Mouse (Mus musculus) Patski (cell line): ENCODE results near the gene Hoxa6. TPM values are rescaled to one million over a fixed set of nuclear protein-coding genes. Genes with fewer than 3 reads are reported as not detected.

Experiments
- ATAC-seq: fragments of 100-300 bp; one replicate; pipeline ENCODE4 v1.8.0; 2021
- CTCF ChIA-PET: fragments of 350-600 bp; sonication (Branson Sonifier 250); formaldehyde crosslinking; loops from one replicate; lab custom pipeline; 2022; ENCODE audit warnings: inconsistent platforms; lab: Charles Lee
- POLR2A ChIA-PET: fragments of 350-600 bp; sonication (Branson Sonifier 250); formaldehyde crosslinking; loops from one replicate; lab custom pipeline; 2022; ENCODE audit warnings: antibody characterized with exemption, inconsistent platforms; lab: Charles Lee
- DNase-seq: peaks from one replicate; pipeline ENCODE4 v3.0.0-alpha.2; 2011; ENCODE audit warnings: low read depth, low spot score
- H3K27me3 ChIP-seq: fragments of 371-371 bp; one replicate; pipeline ENCODE4 v1.5.1; 2021
- CTCF ChIP-seq: fragments of 100-300 bp; IDR thresholded peaks from one replicate; pipeline ENCODE4 v1.5.1; 2021
- in situ Hi-C: fragments of 300-500 bp; cut with MboI; formaldehyde crosslinking; loops from 3 replicates; pipeline ENCODE4 v1.11.1; 2018; ENCODE audit warnings: low pct_unique_long_range_greater_than_20kb, mixed read lengths
- polyA plus RNA-seq: library from polyadenylated mRNA; unstranded; gene quantifications from one replicate; pipeline ENCODE4 v1.2.3, GENCODE M21; 2021

The Hoxa6 gene
- polyA plus RNA-seq, 1 experiment from 2014 or later, result 13.5 TPM

GRCm38 (mm10) chr6:52180213-52180710 is 28.3 kb downstream of the Hoxa6 start:
- ATAC-seq (no peak), DNase-seq (no peak)
- in situ Hi-C loops, result no loop called here
- H3K27me3 ChIP-seq, result no peaks in the 10 kb centered on the region
- CTCF ChIA-PET, result interaction anchor here (0.7 to 1.6 kb wide), 3 partner anchors 20 to 30 kb away, joined by 3 to 4 read pairs (median 3); no protein-coding TSS in a partner anchor
- POLR2A ChIA-PET, result interaction anchor here (1.4 to 16.4 kb wide), 3 partner anchors 12 to 179 kb away, joined by 6 to 378 read pairs (median 6); partner anchors contain the start of genes Gm28308, Hoxa10, Hoxa3 and Hoxa4
- TF ChIP-seq CTCF, result no peak

GRCm38 (mm10) chr6:52179690-52180089 is 28.8 kb downstream of the Hoxa6 start:
- ChIA-PET POLR2A (interaction anchor here (1.4 to 16.4 kb wide), 3 partner anchors 12 to 179 kb away, joined by 6 to 378 read pairs (median 6); partner anchors contain the start of genes Gm28308, Hoxa10, Hoxa3 and Hoxa4), CTCF (interaction anchor here (0.7 to 2.1 kb wide), 6 partner anchors 11 to 179 kb away, joined by 3 to 5 read pairs (median 3); partner anchors contain the start of gene Hoxa7)
- ATAC-seq, result no peak
- TF ChIP-seq CTCF, result no peak
- DNase-seq, result no peak
- no peaks in the 10 kb centered on the region for H3K27me3 ChIP-seq
- in situ Hi-C loops, result loop anchor here (10.0 kb wide), 1 partner anchor 45 kb away; the partner anchor contains the start of gene Hoxa7

DNA sequence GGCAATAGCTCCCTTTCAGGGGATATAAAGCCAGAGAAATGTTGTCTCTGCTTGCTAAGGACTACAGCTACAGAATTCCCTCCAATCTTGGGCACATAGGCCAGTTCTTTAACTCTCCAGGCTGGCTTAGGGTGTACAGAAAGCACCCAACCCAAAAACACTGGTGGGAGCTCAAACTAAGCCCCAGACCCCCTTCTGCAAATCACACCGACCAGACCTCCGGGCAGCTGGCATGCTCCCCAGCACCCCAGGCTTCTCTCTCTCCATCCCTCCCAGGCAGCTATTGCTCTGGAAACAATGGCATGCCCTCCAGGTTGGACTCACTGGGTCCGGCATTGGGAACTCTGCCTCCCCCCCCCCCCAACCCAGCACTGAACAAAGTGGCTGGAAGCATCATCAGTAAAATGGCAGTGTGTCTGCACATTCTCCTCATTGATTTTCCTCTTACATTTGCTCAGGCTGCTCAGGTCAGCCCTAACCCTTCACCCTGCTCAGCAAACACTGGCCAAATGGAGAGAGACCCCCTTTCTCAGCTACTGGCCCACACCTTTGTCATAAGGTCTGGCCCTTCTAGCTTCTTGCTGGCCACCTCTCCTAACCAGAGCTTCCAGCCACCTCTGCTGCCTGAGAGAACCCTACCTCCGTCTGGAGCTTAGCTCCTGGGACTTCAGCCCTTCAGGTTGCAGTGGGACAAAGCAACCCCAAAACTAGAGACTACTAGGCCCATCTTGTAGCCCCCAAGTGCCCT is 29.4 kb downstream of the Hoxa6 start:
- ChIA-PET POLR2A (interaction anchor here (1.2 to 16.4 kb wide), 7 partner anchors 13 to 178 kb away, joined by 3 to 378 read pairs (median 6); partner anchors contain the start of genes Gm28308, Hoxa10, Hoxa11 and Hoxa3), CTCF (interaction anchor here (0.7 to 2.1 kb wide), 10 partner anchors 10 to 178 kb away, joined by 3 to 8 read pairs (median 3); partner anchors contain the start of gene Hoxa7)
- in situ Hi-C loops, result loop anchor here (10.0 kb wide), 1 partner anchor 46 kb away; the partner anchor contains the start of gene Hoxa7
- H3K27me3 ChIP-seq, result no peaks in the 10 kb centered on the region
- no peak for DNase-seq
- no peak for TF ChIP-seq CTCF
- ATAC-seq, result no peak

DNA sequence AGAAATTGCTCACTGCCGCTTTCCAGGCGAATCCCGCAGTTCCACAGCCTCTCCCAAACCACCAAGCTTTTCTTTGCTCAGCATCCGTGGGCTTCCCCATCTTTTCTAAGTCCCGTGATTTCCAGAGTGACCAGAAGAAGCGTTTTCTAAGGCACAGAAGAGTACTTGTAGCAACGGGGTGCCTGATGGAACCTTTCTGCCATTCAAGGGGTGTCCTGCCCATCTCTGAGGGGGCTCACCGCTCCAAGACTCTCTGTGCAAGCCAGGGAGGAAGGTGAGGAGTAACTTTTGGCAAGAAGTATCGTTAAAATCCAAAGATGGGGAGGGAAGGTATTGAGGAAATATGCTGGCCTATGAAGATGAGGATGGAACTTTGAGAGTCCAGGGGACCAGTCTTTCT is 30.7 kb downstream of the Hoxa6 start:
- POLR2A ChIA-PET, result interaction anchor here (0.8 to 16.4 kb wide), 7 partner anchors 14 to 68 kb away, joined by 3 to 378 read pairs (median 6); partner anchors contain the start of genes Gm28308, Hoxa1, Hoxa10 and Hoxa11
- ATAC-seq, result no peak
- H3K27me3 ChIP-seq, result no peaks in the 10 kb centered on the region
- DNase-seq, result no peak
- in situ Hi-C loops, result loop anchor here (10.0 kb wide), 1 partner anchor 47 kb away; the partner anchor contains the start of gene Hoxa7
- TF ChIP-seq CTCF, result no peak
- CTCF ChIA-PET, result interaction anchor here (0.7 to 2.1 kb wide), 11 partner anchors 18 to 68 kb away, joined by 3 to 8 read pairs (median 5); partner anchors contain the start of genes Hoxa11, Hoxa5, Hoxa7 and Hoxa9

DNA sequence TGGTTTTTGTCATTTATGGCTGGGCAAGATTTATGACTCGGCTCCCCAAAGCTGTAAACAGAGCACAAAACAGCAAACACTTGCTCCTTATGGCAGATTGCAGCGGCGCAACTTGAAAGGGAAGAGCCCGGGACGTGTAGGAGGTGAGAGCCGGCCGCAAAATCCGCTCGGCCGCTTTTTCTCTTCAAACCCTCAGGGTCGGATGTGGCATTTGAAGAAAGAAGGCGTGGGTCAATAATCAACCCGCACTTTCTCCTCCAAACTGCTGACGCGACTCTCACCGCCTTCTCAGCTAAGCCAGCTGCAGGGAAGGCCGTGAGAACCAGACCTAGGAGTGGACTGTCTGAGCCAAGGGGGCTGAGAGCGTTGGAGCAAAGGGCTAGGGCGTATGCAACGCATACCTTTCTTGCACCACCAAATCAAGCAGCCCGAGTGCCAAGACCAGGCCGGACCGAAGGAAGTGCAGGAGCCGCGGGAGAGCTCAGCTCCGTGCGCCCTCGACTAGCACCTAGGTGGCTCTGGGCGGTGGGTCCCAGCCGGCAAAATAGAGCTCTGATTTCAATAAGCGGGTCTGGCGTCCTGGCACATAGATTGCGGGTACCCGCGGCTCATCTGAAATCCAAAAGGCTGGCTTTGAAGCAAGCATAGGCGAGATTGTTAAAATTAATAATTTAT is 31.3 kb downstream of the Hoxa6 start, which contains the start of gene 5730596B20Rik:
TSS of gene 5730596B20Rik (plus strand) at position 438 of the 675 bp plus-strand sequence.
- ChIA-PET CTCF (interaction anchor here (0.8 to 1.8 kb wide), 11 partner anchors 15 to 69 kb away, joined by 3 to 6 read pairs (median 4); partner anchors contain the start of genes Hoxa11, Hoxa5 and Hoxa9), POLR2A (interaction anchor here (0.7 to 16.4 kb wide), 6 partner anchors 12 to 69 kb away, joined by 3 to 378 read pairs (median 5); partner anchors contain the start of genes Gm28308, Hoxa1, Hoxa10 and Hoxa11)
- DNase-seq (peak; percentile 80), ATAC-seq (peak; percentile 62)
- in situ Hi-C loops, result loop anchor here (10.0 kb wide), 1 partner anchor 48 kb away; the partner anchor contains the start of gene Hoxa7
- TF ChIP-seq CTCF, result no peak
- H3K27me3 ChIP-seq, result no peaks in the 10 kb centered on the region

DNA sequence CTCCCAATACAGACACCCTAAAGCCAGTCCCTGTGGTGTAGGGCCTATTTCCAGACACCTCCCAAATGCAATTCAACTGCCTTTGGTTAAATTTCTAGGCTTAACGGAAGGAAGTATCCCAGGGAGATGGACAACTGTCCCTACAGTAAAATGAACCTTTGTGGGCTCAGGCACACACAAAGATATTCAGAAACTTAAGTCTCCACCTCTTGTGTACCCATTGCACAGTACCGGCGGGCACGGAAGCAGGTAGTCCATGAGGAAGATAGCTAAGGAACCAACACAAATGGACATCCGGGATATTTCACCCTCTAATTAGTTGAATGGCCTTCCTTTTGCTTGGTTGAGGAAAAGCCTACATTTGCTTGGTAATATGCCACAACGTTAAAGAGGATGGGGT is 32.1 kb downstream of the Hoxa6 start:
- ATAC-seq, result no peak
- ChIA-PET POLR2A (interaction anchor here (0.7 to 16.4 kb wide), 4 partner anchors 13 to 70 kb away, joined by 3 to 378 read pairs (median 8); partner anchors contain the start of genes Gm28308, Hoxa10, Hoxa11 and Hoxa3), CTCF (interaction anchor here (1.2 to 1.8 kb wide), 4 partner anchors 14 to 47 kb away, joined by 3 to 6 read pairs (median 5); partner anchors contain the start of gene Hoxa5)
- no peaks in the 10 kb centered on the region for H3K27me3 ChIP-seq
- TF ChIP-seq CTCF, result no peak
- DNase-seq, result no peak
- in situ Hi-C loops, result loop anchor here (10.0 kb wide), 1 partner anchor 48 kb away; the partner anchor contains the start of gene Hoxa7

GRCm38 (mm10) chr6:52175864-52176263 is 32.7 kb downstream of the Hoxa6 start:
- CTCF ChIA-PET, result interaction anchor here (1.1 to 2.2 kb wide), 4 partner anchors 9 to 59 kb away, joined by 3 to 6 read pairs (median 4); partner anchors contain the start of gene Hoxa5
- DNase-seq (no peak), ATAC-seq (no peak)
- no peaks in the 10 kb centered on the region for H3K27me3 ChIP-seq
- in situ Hi-C loops, result loop anchor here (10.0 kb wide), 1 partner anchor 49 kb away; the partner anchor contains the start of gene Hoxa7
- no peak for TF ChIP-seq CTCF
- POLR2A ChIA-PET, result interaction anchor here (1.3 to 16.4 kb wide), 3 partner anchors 13 to 49 kb away, joined by 3 to 378 read pairs (median 6); partner anchors contain the start of genes Gm28308, Hoxa10, Hoxa3 and Hoxa6

DNA sequence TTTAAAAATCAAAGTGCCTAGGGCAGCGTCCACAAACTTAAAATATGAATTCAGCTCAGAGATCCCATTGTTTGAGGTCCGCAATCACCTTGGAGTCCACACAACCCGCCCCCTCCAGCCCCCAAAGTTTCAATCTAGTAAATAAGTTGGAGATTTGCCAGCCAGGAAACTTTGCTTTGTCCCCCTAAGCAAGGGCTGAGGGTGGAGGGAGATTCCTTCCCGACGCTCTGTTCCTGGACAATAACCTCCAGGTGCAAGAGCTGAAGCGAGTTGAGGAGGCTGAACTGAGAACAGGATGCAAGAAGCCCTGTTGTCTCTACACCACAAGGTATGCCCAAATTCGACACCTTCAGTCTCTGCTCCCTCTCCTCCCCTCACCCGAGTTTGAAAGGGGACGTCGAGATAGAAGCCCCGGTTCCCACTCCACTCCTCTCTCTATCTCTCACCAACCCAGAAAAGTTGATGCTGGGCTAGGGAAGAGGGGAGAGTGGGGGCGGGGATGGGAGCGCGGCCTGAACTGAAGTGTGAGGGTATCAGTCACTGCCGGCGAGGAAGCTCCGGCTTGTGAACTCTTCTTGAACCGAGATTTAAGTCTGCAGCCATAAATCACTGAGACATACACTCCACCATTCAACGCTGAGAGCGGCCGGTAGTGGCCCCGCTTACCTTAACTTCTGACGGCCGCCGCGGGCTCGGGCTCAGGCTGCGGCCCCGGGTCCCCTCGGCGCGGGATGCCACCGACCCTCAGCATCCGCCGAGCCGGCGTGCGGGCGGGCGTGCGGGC is 33.4 kb downstream of the Hoxa6 start:
- in situ Hi-C loops, result loop anchor here (10.0 kb wide), 1 partner anchor 50 kb away; the partner anchor contains the start of gene Hoxa7
- POLR2A ChIA-PET, result interaction anchor here (1.4 to 16.4 kb wide), 3 partner anchors 8 to 49 kb away, joined by 4 to 378 read pairs (median 6); partner anchors contain the start of genes Gm28308, Hoxa10, Hoxa3 and Hoxa6
- no peaks in the 10 kb centered on the region for H3K27me3 ChIP-seq
- ATAC-seq (no peak), DNase-seq (no peak)
- CTCF ChIA-PET, result interaction anchor here (1.1 to 2.2 kb wide), 4 partner anchors 10 to 174 kb away, joined by 3 to 5 read pairs (median 4); partner anchors contain the start of genes Gm28308 and Hoxa3
- no peak for TF ChIP-seq CTCF
